Mouse (Mus musculus) heart, embryonic 11.5 days (tissue): ENCODE results near the gene Gm45261. TPM values are rescaled to one million over a fixed set of nuclear protein-coding genes. Genes with fewer than 3 reads are reported as not detected.

ENCODE experiments used
- ATAC-seq: fragments of 200-750 bp; cut with Nextera tagmentation; replicated peaks from 2 replicates; pipeline ENCODE4 v1.8.0; 2017; ENCODE audit warnings: moderate library complexity; ENCODE audit not compliant: insufficient number of reproducible peaks, low FRiP score, low TSS enrichment
- H3K27ac ChIP-seq: fragments of 300-500 bp; sonication (generic); 2 replicates; pipeline ENCODE4 v1.5.1; 2014; ENCODE audit warnings: mild to moderate bottlenecking, low read depth, low read length
- H3K27me3 ChIP-seq: fragments of 300-500 bp; sonication (generic); 2 replicates; pipeline ENCODE4 v1.6.1; 2014; ENCODE audit warnings: mild to moderate bottlenecking, low read length, mixed read lengths; ENCODE audit not compliant: control insufficient read depth, insufficient read depth
- H3K36me3 ChIP-seq: fragments of 300-500 bp; sonication (generic); 2 replicates; pipeline ENCODE4 v1.6.1; 2014; ENCODE audit warnings: mild to moderate bottlenecking, low read length, moderate library complexity, mixed read lengths; ENCODE audit not compliant: control insufficient read depth, insufficient read depth
- H3K4me1 ChIP-seq: fragments of 300-500 bp; sonication (generic); 2 replicates; pipeline ENCODE4 v1.6.1; 2014; ENCODE audit warnings: low read length; ENCODE audit not compliant: control insufficient read depth, insufficient read depth
- H3K4me2 ChIP-seq: fragments of 300-500 bp; sonication (generic); 2 replicates; pipeline ENCODE4 v1.6.1; 2014; ENCODE audit warnings: mild to moderate bottlenecking, moderate library complexity
- H3K4me3 ChIP-seq: fragments of 300-500 bp; sonication (generic); 2 replicates; pipeline ENCODE4 v1.5.1; 2014; ENCODE audit warnings: low read depth, low read length
- H3K9ac ChIP-seq: fragments of 300-500 bp; sonication (generic); 2 replicates; pipeline ENCODE4 v1.6.1; 2014; ENCODE audit warnings: mild to moderate bottlenecking, low read depth, low read length, moderate library complexity
- H3K9me3 ChIP-seq: fragments of 300-500 bp; sonication (generic); replicated peaks from 2 replicates; pipeline ENCODE4 v1.6.1; 2016; ENCODE audit warnings: low read length; ENCODE audit not compliant: control insufficient read depth
- WGBS: fragments of 180-500 bp; shearing (Covaris S2); extraction: QIAGEN DNeasy Blood & Tissue Kit; methylation state at CpG from one replicate; pipeline ENCODE4 v1.1.7; 2014; ENCODE audit not compliant: insufficient replicate concordance; 5-methylcytosine and 5-hydroxymethylcytosine counted together
- polyA plus RNA-seq: library from polyadenylated mRNA; unstranded; fragments of >200 nt; fragmentation: Nextera tagmentation; extraction: Ambion mirVana; gene quantifications from 2 replicates; pipeline ENCODE4 v1.2.1, GENCODE M21; 2014

The Gm45261 gene
- polyA plus RNA-seq, 1 experiment from 2014 or later, result not detected

- no peak overlapping the region for H3K4me3 ChIP-seq
- H3K36me3 ChIP-seq, result no peaks in the 10 kb centered on the region
- H3K4me1 ChIP-seq, result no peaks in the 10 kb centered on the region
- WGBS, result 75% methylated on average over 1 of the region's 1 CpGs
- H3K9me3 ChIP-seq, result no peaks in the 10 kb centered on the region
- no peak for ATAC-seq
- no peaks in the 10 kb centered on the region for H3K27me3 ChIP-seq
- no peak overlapping the region for H3K9ac ChIP-seq
- no peak overlapping the region for H3K27ac ChIP-seq
- no peak overlapping the region for H3K4me2 ChIP-seq
Observed at GRCm38 (mm10) chr1:80424666-80425065, 36.6 kb downstream of the Gm45261 start.

GRCm38 (mm10) chr1:80418321-80419045 is 42.8 kb downstream of the Gm45261 start:
- H3K27me3 ChIP-seq, result no peaks in the 10 kb centered on the region
- ATAC-seq, result no peak
- H3K4me1 ChIP-seq, result no peaks in the 10 kb centered on the region
- no peak overlapping the region for H3K9ac ChIP-seq
- H3K4me3 ChIP-seq, result no peak overlapping the region
- no peaks in the 10 kb centered on the region for H3K9me3 ChIP-seq
- no peaks in the 10 kb centered on the region for H3K36me3 ChIP-seq
- H3K27ac ChIP-seq, result no peak overlapping the region
- no peak overlapping the region for H3K4me2 ChIP-seq
- 77% methylated on average over 12 of the region's 12 CpGs for WGBS

GRCm38 (mm10) chr1:80416329-80416728 is 44.9 kb downstream of the Gm45261 start:
- Histone ChIP-seq H3K9me3 (no peaks in the 10 kb centered on the region), H3K27me3 (no peaks in the 10 kb centered on the region), H3K9ac (no peak overlapping the region), H3K4me1 (no peaks in the 10 kb centered on the region), H3K4me2 (no peak overlapping the region), H3K27ac (no peak overlapping the region), H3K4me3 (no peak overlapping the region), H3K36me3 (no peaks in the 10 kb centered on the region)
- ATAC-seq, result no peak
- 73% methylated on average over 5 of the region's 5 CpGs for WGBS

GRCm38 (mm10) chr1:80412521-80412920 is 48.7 kb downstream of the Gm45261 start:
- H3K4me1 ChIP-seq, result no peaks in the 10 kb centered on the region
- no peaks in the 10 kb centered on the region for H3K9me3 ChIP-seq
- no peak for ATAC-seq
- no peak overlapping the region for H3K27ac ChIP-seq
- H3K27me3 ChIP-seq, result no peaks in the 10 kb centered on the region
- H3K9ac ChIP-seq, result no peak overlapping the region
- H3K4me3 ChIP-seq, result no peak overlapping the region
- no peaks in the 10 kb centered on the region for H3K36me3 ChIP-seq
- H3K4me2 ChIP-seq, result no peak overlapping the region
- WGBS, result 66% methylated on average over 2 of the region's 2 CpGs

GRCm38 (mm10) chr1:80410229-80410973 is 50.8 kb downstream of the Gm45261 start:
- Histone ChIP-seq H3K27me3 (no peaks in the 10 kb centered on the region), H3K9ac (no peak overlapping the region), H3K9me3 (no peaks in the 10 kb centered on the region), H3K4me1 (no peaks in the 10 kb centered on the region), H3K36me3 (no peaks in the 10 kb centered on the region), H3K27ac (no peak overlapping the region), H3K4me3 (no peak overlapping the region), H3K4me2 (no peak overlapping the region)
- ATAC-seq, result no peak

GRCm38 (mm10) chr1:80409467-80410105 is 51.7 kb downstream of the Gm45261 start:
- WGBS, result 57% methylated on average over 6 of the region's 6 CpGs
- no peaks in the 10 kb centered on the region for H3K36me3 ChIP-seq
- no peak overlapping the region for H3K4me3 ChIP-seq
- no peak for ATAC-seq
- H3K4me1 ChIP-seq, result no peaks in the 10 kb centered on the region
- H3K4me2 ChIP-seq, result no peak overlapping the region
- H3K27me3 ChIP-seq, result no peaks in the 10 kb centered on the region
- H3K9ac ChIP-seq, result no peak overlapping the region
- H3K9me3 ChIP-seq, result no peaks in the 10 kb centered on the region
- no peak overlapping the region for H3K27ac ChIP-seq

GRCm38 (mm10) chr1:80408586-80408985 is 52.7 kb downstream of the Gm45261 start:
- ATAC-seq, result no peak
- Histone ChIP-seq H3K4me3 (no peak overlapping the region), H3K27me3 (no peaks in the 10 kb centered on the region), H3K27ac (no peak overlapping the region), H3K9ac (no peak overlapping the region), H3K9me3 (no peaks in the 10 kb centered on the region), H3K4me2 (no peak overlapping the region), H3K36me3 (no peaks in the 10 kb centered on the region), H3K4me1 (no peaks in the 10 kb centered on the region)
- WGBS, result 4% methylated on average over 3 of the region's 3 CpGs

GRCm38 (mm10) chr1:80404196-80404595 is 57.1 kb downstream of the Gm45261 start:
- H3K4me3 ChIP-seq, result no peak overlapping the region
- H3K9me3 ChIP-seq, result no peaks in the 10 kb centered on the region
- H3K4me2 ChIP-seq, result no peak overlapping the region
- H3K27ac ChIP-seq, result no peak overlapping the region
- WGBS, result 74% methylated on average over 3 of the region's 3 CpGs
- no peak overlapping the region for H3K9ac ChIP-seq
- H3K4me1 ChIP-seq, result no peaks in the 10 kb centered on the region
- H3K27me3 ChIP-seq, result no peaks in the 10 kb centered on the region
- no peaks in the 10 kb centered on the region for H3K36me3 ChIP-seq
- no peak for ATAC-seq
